Mouse (Mus musculus) small intestine, adult 2 months (tissue): ENCODE results near the gene Gm20388.

Experiments used
- CTCF ChIP-seq: fragments of 200-500 bp; IDR thresholded peaks from 2 replicates; pipeline ENCODE4 v1.5.1; 2012; ENCODE audit warnings: low read depth, mild to moderate bottlenecking, control low read depth, inconsistent platforms, low read length, moderate library complexity, mixed read lengths; ENCODE audit not compliant: insufficient replicate concordance, insufficient read length; ENCODE audit errors: extremely low read depth
- POLR2A ChIP-seq: fragments of 200-500 bp; IDR thresholded peaks from 2 replicates; pipeline ENCODE4 v1.6.1; 2012; ENCODE audit warnings: low read depth, mild to moderate bottlenecking, control low read depth, inconsistent platforms, low read length, moderate library complexity

- TF ChIP-seq CTCF (no peak), POLR2A (no peak)
Observed at GRCm38 (mm10) chr8:122169446-122169845, 2258.8 kb downstream of the Gm20388 start.
